Mouse (Mus musculus) bone marrow, adult 2 months (tissue): ENCODE measurements around the gene Zfp362.

ENCODE experiments used
- CTCF ChIP-seq: fragments of 200-500 bp; IDR thresholded peaks from 2 replicates; pipeline ENCODE4 v1.5.1; 2011; ENCODE audit warnings: low read length, control low read depth; ENCODE audit not compliant: control insufficient read depth, insufficient read depth
- POLR2A ChIP-seq: fragments of 200-500 bp; IDR thresholded peaks from 2 replicates; pipeline ENCODE4 v1.6.1; 2011; ENCODE audit warnings: low read depth, mild to moderate bottlenecking, control low read depth, low read length, borderline replicate concordance; ENCODE audit not compliant: control insufficient read depth

DNA sequence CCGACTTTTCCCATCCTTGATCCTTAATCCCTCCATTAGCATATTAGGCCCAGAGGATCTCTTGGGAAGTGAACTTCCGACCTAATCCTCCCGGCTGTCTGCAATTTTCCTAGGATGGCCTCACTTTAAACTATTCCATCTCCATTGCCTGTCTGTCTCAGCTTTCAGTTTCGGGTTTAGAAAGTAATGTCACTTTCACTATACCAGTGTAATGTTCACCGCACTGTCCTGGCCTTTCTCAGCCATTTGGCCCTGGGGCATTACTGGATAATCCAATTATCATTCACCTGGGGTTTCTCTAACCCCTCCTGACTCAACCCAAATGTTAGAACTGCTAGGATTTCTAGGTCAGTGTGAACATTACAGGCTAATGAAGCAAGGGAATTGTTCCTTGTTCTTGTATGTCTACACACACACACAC, 77.4 kb downstream of the Zfp362 start:
- no peak for TF ChIP-seq CTCF
- no peak for TF ChIP-seq POLR2A
